Mouse (Mus musculus) E14TG2a.4 (cell line): ENCODE measurements around the gene Gpr84.
A peak's percentile ranks its signal among the peaks of the same experiment; 100 is the strongest.

Experiments used
- H3K27me3 ChIP-seq: 2 replicates; pipeline ENCODE4 v1.6.1; 2014; ENCODE audit warnings: low read length, control low read depth; ENCODE audit not compliant: insufficient read depth
- H3K36me3 ChIP-seq: 2 replicates; pipeline ENCODE4 v1.6.1; 2014; ENCODE audit warnings: low read length, control low read depth; ENCODE audit not compliant: insufficient read depth
- H3K4me1 ChIP-seq: replicated peaks from 2 replicates; pipeline ENCODE4 v1.6.1; 2014; ENCODE audit warnings: low read depth, low read length, control low read depth
- H3K4me3 ChIP-seq: replicated peaks from 2 replicates; pipeline ENCODE4 v1.5.1; 2014; ENCODE audit warnings: mild to moderate bottlenecking, low read length
- H3K9me3 ChIP-seq: 2 replicates; pipeline ENCODE4 v1.6.1; 2014; ENCODE audit warnings: low read length, control low read depth
- CTCF ChIP-seq: conservative IDR thresholded peaks from 2 replicates; pipeline ENCODE4 v1.5.1; 2014; ENCODE audit warnings: low read length
- NANOG ChIP-seq: IDR thresholded peaks from 2 replicates; pipeline ENCODE4 v1.6.1; 2014; ENCODE audit warnings: borderline replicate concordance, low read length, mixed read lengths
- POU5F1 ChIP-seq: IDR thresholded peaks from 2 replicates; pipeline ENCODE4 v1.6.1; 2014; ENCODE audit warnings: low read length, borderline replicate concordance

The Gpr84 gene

GRCm38 (mm10) chr15:103352856-103353255 is 42.4 kb upstream of the Gpr84 start:
- H3K9me3 ChIP-seq = no peaks in the 10 kb centered on the region
- peaks cover 25% of the 10 kb centered on the region for H3K4me1 ChIP-seq
- H3K4me3 ChIP-seq = no peak overlapping the region
- TF ChIP-seq NANOG (no peak), CTCF (peak; percentile 87), POU5F1 (no peak)
- H3K27me3 ChIP-seq = no peaks in the 10 kb centered on the region
- H3K36me3 ChIP-seq = peaks cover 100% of the 10 kb centered on the region

- H3K4me3 ChIP-seq = no peak overlapping the region
- no peak for TF ChIP-seq POU5F1
- TF ChIP-seq CTCF = peak; percentile 23
- no peak for TF ChIP-seq NANOG
- H3K36me3 ChIP-seq = peaks cover 90% of the 10 kb centered on the region
- no peaks in the 10 kb centered on the region for H3K27me3 ChIP-seq
- H3K9me3 ChIP-seq = no peaks in the 10 kb centered on the region
- peaks cover 50% of the 10 kb centered on the region for H3K4me1 ChIP-seq
These were observed 36.9 kb upstream of the Gpr84 start for GRCm38 (mm10) chr15:103347275-103347684.

GRCm38 (mm10) chr15:103345789-103346188 is 35.4 kb upstream of the Gpr84 start:
- no peak for TF ChIP-seq POU5F1
- TF ChIP-seq CTCF = no peak
- TF ChIP-seq NANOG = no peak
- Histone ChIP-seq H3K9me3 (no peaks in the 10 kb centered on the region), H3K4me3 (no peak overlapping the region), H3K4me1 (peaks cover 53% of the 10 kb centered on the region), H3K27me3 (peaks cover 6% of the 10 kb centered on the region; the same call in 1 of the 2 replicates), H3K36me3 (peaks cover 75% of the 10 kb centered on the region)

DNA sequence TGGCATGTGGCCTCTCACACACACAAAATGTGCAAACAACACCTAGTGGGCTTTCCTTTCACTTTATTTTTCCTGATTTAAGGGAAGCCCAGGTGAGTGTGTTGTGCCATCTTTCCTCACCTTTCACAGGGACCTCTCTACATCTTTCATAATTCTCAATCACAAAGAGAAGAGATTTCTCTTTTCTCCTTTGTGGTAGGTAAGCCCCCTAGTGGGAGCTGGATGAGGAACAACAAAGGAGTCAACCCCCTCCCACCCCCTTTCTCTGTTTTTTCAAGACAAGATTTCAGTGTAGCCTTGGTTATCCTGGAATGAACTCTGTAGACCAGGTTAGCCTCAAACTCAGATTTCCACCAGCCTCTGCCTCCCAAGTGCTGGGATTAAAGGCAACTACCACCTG is 33.1 kb upstream of the Gpr84 start:
- H3K9me3 ChIP-seq = no peaks in the 10 kb centered on the region
- TF ChIP-seq NANOG (no peak), CTCF (no peak), POU5F1 (no peak)
- no peak overlapping the region for H3K4me3 ChIP-seq
- H3K27me3 ChIP-seq = peaks cover 20% of the 10 kb centered on the region
- H3K36me3 ChIP-seq = peaks cover 53% of the 10 kb centered on the region
- peaks cover 72% of the 10 kb centered on the region for H3K4me1 ChIP-seq

- peaks cover 22% of the 10 kb centered on the region for H3K27me3 ChIP-seq
- H3K4me1 ChIP-seq = peaks cover 78% of the 10 kb centered on the region
- H3K9me3 ChIP-seq = no peaks in the 10 kb centered on the region
- H3K36me3 ChIP-seq = peaks cover 47% of the 10 kb centered on the region
- TF ChIP-seq NANOG = no peak
- TF ChIP-seq CTCF = no peak
- TF ChIP-seq POU5F1 = no peak
- H3K4me3 ChIP-seq = no peak overlapping the region
These were observed 32.6 kb upstream of the Gpr84 start for GRCm38 (mm10) chr15:103343008-103343407.

- peaks cover 80% of the 10 kb centered on the region for H3K4me1 ChIP-seq
- peaks cover 41% of the 10 kb centered on the region for H3K36me3 ChIP-seq
- H3K9me3 ChIP-seq = no peaks in the 10 kb centered on the region
- TF ChIP-seq NANOG = no peak
- no peak for TF ChIP-seq POU5F1
- peak; percentile 77 for TF ChIP-seq CTCF
- H3K4me3 ChIP-seq = no peak overlapping the region
- peaks cover 22% of the 10 kb centered on the region for H3K27me3 ChIP-seq
These were observed 32.0 kb upstream of the Gpr84 start for GRCm38 (mm10) chr15:103342415-103342814.

GRCm38 (mm10) chr15:103341547-103341946 is 31.1 kb upstream of the Gpr84 start:
- TF ChIP-seq NANOG = no peak
- no peak for TF ChIP-seq POU5F1
- no peak for TF ChIP-seq CTCF
- H3K36me3 ChIP-seq = peaks cover 33% of the 10 kb centered on the region
- peaks cover 89% of the 10 kb centered on the region for H3K4me1 ChIP-seq
- peaks cover 22% of the 10 kb centered on the region for H3K27me3 ChIP-seq
- peak overlapping the region; percentile 87 for H3K4me3 ChIP-seq
- no peaks in the 10 kb centered on the region for H3K9me3 ChIP-seq

DNA sequence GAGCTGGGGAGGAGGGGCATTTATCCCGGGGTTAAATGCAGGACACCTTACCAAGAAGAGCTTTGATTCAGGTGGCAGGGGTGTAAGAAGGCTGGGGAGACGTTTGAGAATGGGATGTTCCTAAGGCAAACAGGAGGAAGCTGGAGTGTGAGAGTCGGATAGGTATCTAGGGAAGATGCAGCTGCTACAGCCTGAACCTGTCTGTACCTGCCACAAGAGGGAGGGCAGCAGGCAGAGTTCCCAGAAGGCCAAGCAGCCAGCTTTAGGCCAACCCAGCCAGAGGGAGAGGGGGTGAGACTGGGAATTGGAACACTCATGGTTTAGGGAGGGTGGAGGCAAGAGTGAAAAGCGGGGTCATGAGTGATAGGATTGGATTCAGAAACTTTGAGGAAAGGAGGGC is 30.4 kb upstream of the Gpr84 start:
- Histone ChIP-seq H3K27me3 (peaks cover 23% of the 10 kb centered on the region), H3K4me1 (peaks cover 96% of the 10 kb centered on the region), H3K36me3 (peaks cover 25% of the 10 kb centered on the region), H3K9me3 (no peaks in the 10 kb centered on the region), H3K4me3 (peak overlapping the region; percentile 87)
- TF ChIP-seq POU5F1 (no peak), CTCF (peak; percentile 20; the same call in 1 of the 2 replicates)

GRCm38 (mm10) chr15:103339961-103340337 is 29.5 kb upstream of the Gpr84 start, which contains the start of gene Zfp385a:
Gene Zfp385a, minus strand, starts transcription at chr15:103340093.
- H3K27me3 ChIP-seq = peaks cover 31% of the 10 kb centered on the region
- peaks cover 17% of the 10 kb centered on the region for H3K36me3 ChIP-seq
- peaks cover 97% of the 10 kb centered on the region for H3K4me1 ChIP-seq
- no peaks in the 10 kb centered on the region for H3K9me3 ChIP-seq
- peak within 1 kb of the TSS; percentile 87 for H3K4me3 ChIP-seq
- TF ChIP-seq POU5F1 (no peak), CTCF (no peak)
